Mouse (Mus musculus) CH12.LX (cell line): ENCODE results near the gene Tmbim6. TPM values are rescaled to one million over a fixed set of nuclear protein-coding genes. Genes with fewer than 3 reads are reported as not detected.
"Not testable (repeated sequence)": the region's sequence is repeated elsewhere in the genome, so short reads cannot be mapped to it uniquely, and the experiment has no call there.

ENCODE experiments used
- DNase-seq: peaks from one replicate; pipeline ENCODE4 v3.0.0-alpha.2; 2013; ENCODE audit errors: extremely low read depth
- H3K27ac ChIP-seq: 2 replicates; pipeline ENCODE4 v1.5.1; 2012; ENCODE audit warnings: low read depth, mild to moderate bottlenecking, control low read depth, moderate library complexity; ENCODE audit not compliant: insufficient read depth
- H3K27me3 ChIP-seq: replicated peaks from 2 replicates; pipeline ENCODE3; 2012; ENCODE audit warnings: inconsistent platforms
- H3K36me3 ChIP-seq, 2 experiments: replicated peaks in 1 of 2; 2 replicates each; pipeline versions ENCODE3 to v1.6.1; 2012; ENCODE audit warnings: inconsistent platforms in 1 of 2, low read length in 1 of 2, mild to moderate bottlenecking in 1 of 2, mixed read lengths in 1 of 2, moderate library complexity in 1 of 2; ENCODE audit not compliant: control insufficient read depth in 1 of 2, insufficient read depth in 1 of 2
- H3K4me1 ChIP-seq, 2 experiments: 2 replicates each; pipeline ENCODE4 v1.6.1; 2012; ENCODE audit warnings: inconsistent platforms in 1 of 2, moderate library complexity in 1 of 2; ENCODE audit not compliant: insufficient read depth in 2 of 2, control insufficient read depth in 1 of 2
- H3K4me2 ChIP-seq: 2 replicates; pipeline ENCODE4 v1.6.1; 2012; ENCODE audit warnings: low read depth, mild to moderate bottlenecking, control low read depth; ENCODE audit not compliant: poor library complexity, insufficient read depth, severe bottlenecking
- H3K4me3 ChIP-seq, 3 experiments: fragments of 150-350 bp in 1 of 3; sonication (generic) in 1 of 3; replicated peaks in 1 of 3; 2 replicates each; pipeline versions ENCODE3 to v1.5.1; 2011 to 2012; ENCODE audit warnings: low read depth in 2 of 3, low read length in 2 of 3, mild to moderate bottlenecking in 2 of 3, moderate library complexity in 2 of 3, control low read depth in 1 of 3, improper control_type of control experiment in 1 of 3, inconsistent platforms in 1 of 3, mixed read lengths in 1 of 3; ENCODE audit not compliant: poor library complexity in 1 of 3
- H3K79me2 ChIP-seq: replicated peaks from 2 replicates; pipeline ENCODE4 v1.6.1; 2012; ENCODE audit warnings: mild to moderate bottlenecking, moderate library complexity; ENCODE audit not compliant: control insufficient read depth, poor library complexity, insufficient read depth, severe bottlenecking; ENCODE audit errors: extremely low read depth
- H3K9ac ChIP-seq: 2 replicates; pipeline ENCODE4 v1.6.1; 2012; ENCODE audit warnings: low read depth, mild to moderate bottlenecking, control low read depth, moderate library complexity; ENCODE audit not compliant: insufficient read depth
- H3K9me3 ChIP-seq: replicated peaks from 2 replicates; pipeline ENCODE3; 2012; ENCODE audit warnings: low read length, inconsistent platforms, mixed read lengths
- BHLHE40 ChIP-seq: IDR thresholded peaks from 2 replicates; pipeline ENCODE4 v1.6.1; 2011; ENCODE audit warnings: mild to moderate bottlenecking, low read depth, low read length, improper control_type of control experiment
- CHD1 ChIP-seq: IDR thresholded peaks from 2 replicates; pipeline ENCODE4 v1.6.1; 2012; ENCODE audit warnings: low read depth, low read length, improper control_type of control experiment, inconsistent platforms
- CHD2 ChIP-seq: IDR thresholded peaks from 2 replicates; pipeline ENCODE4 v1.6.1; 2011; ENCODE audit warnings: low read length, improper control_type of control experiment
- CTCF ChIP-seq, 2 experiments: IDR thresholded peaks in 1 of 2; conservative IDR thresholded peaks in 1 of 2; 2 replicates each; pipeline ENCODE4 v1.5.1; 2011 to 2012; ENCODE audit warnings: low read depth in 2 of 2, low read length in 2 of 2, improper control_type of control experiment in 1 of 2, inconsistent platforms in 1 of 2, mild to moderate bottlenecking in 1 of 2, moderate library complexity in 1 of 2
- E2F4 ChIP-seq: IDR thresholded peaks from 2 replicates; pipeline ENCODE4 v1.6.1; 2011; ENCODE audit warnings: low read depth, low read length, improper control_type of control experiment; ENCODE audit not compliant: insufficient replicate concordance
- GABPA ChIP-seq: IDR thresholded peaks from 2 replicates; pipeline ENCODE4 v1.6.1; 2012; ENCODE audit warnings: low read depth, low read length, improper control_type of control experiment, inconsistent platforms; ENCODE audit not compliant: insufficient replicate concordance
- HCFC1 ChIP-seq: IDR thresholded peaks from 2 replicates; pipeline ENCODE4 v1.6.1; 2012; ENCODE audit warnings: low read depth, mild to moderate bottlenecking, inconsistent platforms, low read length, improper control_type of control experiment
- KAT2A ChIP-seq: IDR thresholded peaks from 2 replicates; pipeline ENCODE4 v1.6.1; 2012; ENCODE audit warnings: low read length, improper control_type of control experiment, inconsistent platforms; ENCODE audit not compliant: insufficient replicate concordance
- MAFK ChIP-seq: IDR thresholded peaks from 2 replicates; pipeline ENCODE4 v1.6.1; 2011; ENCODE audit warnings: low read length, improper control_type of control experiment; ENCODE audit not compliant: insufficient replicate concordance
- MYC ChIP-seq: IDR thresholded peaks from 2 replicates; pipeline ENCODE4 v1.6.1; 2011; ENCODE audit warnings: low read depth, mild to moderate bottlenecking, improper control_type of control experiment, low read length
- NRF1 ChIP-seq: IDR thresholded peaks from 2 replicates; pipeline ENCODE4 v1.6.1; 2014; ENCODE audit warnings: low read depth, mild to moderate bottlenecking, inconsistent platforms, low read length, improper control_type of control experiment, moderate library complexity
- PAX5 ChIP-seq: IDR thresholded peaks from 2 replicates; pipeline ENCODE4 v1.6.1; 2012; ENCODE audit warnings: low read length, inconsistent platforms, mixed read lengths
- POLR2AphosphoS2 ChIP-seq: IDR thresholded peaks from 2 replicates; pipeline ENCODE4 v1.6.1; 2011; ENCODE audit warnings: low read depth, low read length, improper control_type of control experiment
- RAD21 ChIP-seq: IDR thresholded peaks from 2 replicates; pipeline ENCODE4 v1.6.1; 2011; ENCODE audit warnings: low read depth, mild to moderate bottlenecking, low read length, improper control_type of control experiment, moderate library complexity
- SIN3A ChIP-seq: IDR thresholded peaks from 2 replicates; pipeline ENCODE4 v1.6.1; 2012; ENCODE audit warnings: low read length, improper control_type of control experiment, inconsistent platforms
- ZC3H11A ChIP-seq: IDR thresholded peaks from 2 replicates; pipeline ENCODE4 v1.6.1; 2012; ENCODE audit warnings: low read depth, mild to moderate bottlenecking, inconsistent platforms, low read length, improper control_type of control experiment
- dilution Hi-C: fragments of 300-500 bp; cut with MboI; formaldehyde crosslinking; loops from 2 replicates; pipeline ENCODE4 v1.14.3; 2020; ENCODE audit warnings: low sequenced_read_pairs; ENCODE audit not compliant: extremely low pct_unique_long_range_greater_than_20kb, extremely low pct_ligation_motif_present
- in situ Hi-C: fragments of 300-500 bp; cut with MboI; formaldehyde crosslinking; loops from 3 replicates; pipeline ENCODE4 v1.14.3; 2019; ENCODE audit warnings: low sequenced_read_pairs, low pct_ligation_motif_present, low pct_unique_long_range_greater_than_20kb, mixed read lengths
- polyA plus RNA-seq: library from polyadenylated mRNA; unstranded; fragments of >175 nt; gene quantifications from 2 replicates; pipeline ENCODE4 v1.2.1, GENCODE M21; 2012; ENCODE audit warnings: low read depth; ENCODE audit not compliant: insufficient read length
- total RNA-seq, 2 experiments: library from RNA; depleted of rRNA; stranded (reverse); fragments of 300-350 nt in 1 of 2; fragments of >200 nt in 1 of 2; gene quantifications; 2 replicates each; pipeline ENCODE4 v1.2.3; 2012 to 2014

Tmbim6 gene
- total and polyA plus RNA-seq, 3 experiments, result 268 to 329 (median 269) TPM

GRCm38 (mm10) chr15:99384071-99384470 is 8.6 kb upstream of the Tmbim6 start:
- in situ Hi-C loops (no loop called here), dilution Hi-C loops (no loop called here)
- TF ChIP-seq CHD2, result no peak
- TF ChIP-seq HCFC1, result no peak
- TF ChIP-seq CHD1, result no peak
- TF ChIP-seq GABPA, result no peak
- no peak for TF ChIP-seq MAFK
- TF ChIP-seq NRF1, result no peak
- no peak for TF ChIP-seq SIN3A
- no peak for TF ChIP-seq E2F4
- no peak for TF ChIP-seq BHLHE40
- no peak for TF ChIP-seq RAD21
- TF ChIP-seq POLR2AphosphoS2, result no peak
- no peak for TF ChIP-seq PAX5
- TF ChIP-seq MYC, result no peak
- no peak for TF ChIP-seq ZC3H11A
- no peak for TF ChIP-seq KAT2A
- no peak overlapping the region for H3K4me2 ChIP-seq
- no peaks in the 10 kb centered on the region for H3K27me3 ChIP-seq
- H3K36me3 ChIP-seq, result no peaks in the 10 kb centered on the region
- no peak overlapping the region for H3K4me3 ChIP-seq
- no peak for DNase-seq
- no peaks in the 10 kb centered on the region; the same call in 1 of the 2 replicates for H3K79me2 ChIP-seq
- no peak overlapping the region for H3K9ac ChIP-seq
- no peaks in the 10 kb centered on the region for H3K9me3 ChIP-seq
- H3K4me1 ChIP-seq, result peaks cover 5 to 30% of the 10 kb centered on the region in 2 experiments
- H3K27ac ChIP-seq, result no peak overlapping the region

GRCm38 (mm10) chr15:99386110-99386509 is 6.6 kb upstream of the Tmbim6 start:
- dilution Hi-C loops, result not testable (repeated sequence)

More at GRCm38 (mm10) chr15:99386110-99386509, 6.6 kb upstream of the Tmbim6 start:
- H3K79me2 ChIP-seq, DNase-seq, H3K27ac ChIP-seq, H3K36me3 ChIP-seq, in situ Hi-C loops, H3K4me3 ChIP-seq, H3K27me3 ChIP-seq, H3K9me3 ChIP-seq, H3K4me2 ChIP-seq, H3K9ac ChIP-seq: not testable (repeated sequence)
- peaks cover 0 to 33% of the 10 kb centered on the region in 2 experiments; a peak in 2 of 4 replicates for H3K4me1 ChIP-seq
- TF ChIP-seq MYC, result peak; percentile 63; the same call in 1 of the 2 replicates
- peak; percentile 2 for TF ChIP-seq RAD21
- TF ChIP-seq CTCF (conservative IDR thresholded peaks at IDR 0.05 in 1 of 2, IDR thresholded peaks at IDR 0.05 in 1 of 2; ENCODE audit: low read depth in 2 of 2, low read length in 2 of 2), result peak in 1 of 2 experiments; percentile 50; a peak in 2 of 4 replicates
